23 mouse cellular contexts compared by ENCODE assay signal in genomic region chr11:113992894-113993293, GRCm38 (mm10).
A peak's percentile ranks its signal among the peaks of the same experiment; 100 is the strongest.
DNase-seq lines count a peak whose midpoint lies in the region; ATAC-seq lines count a peak whose summit lies in the region.
"Had no signal": no experiment of that assay in that cellular context is flagged by ENCODE, and none has a peak within 500 bp of the region (broad histone marks: within the 10 kb centered on the region; RNA-seq: fewer than 3 reads in every experiment).

No protein-coding gene starts in this region.

- H3K4me3 ChIP-seq in hindbrain, embryonic 10.5 days: no peak overlapping the region
- no peak overlapping the region for H3K4me3 ChIP-seq in hindbrain, embryonic 11.5 days (ENCODE audit: low read depth, low read length)
- H3K4me3 ChIP-seq in hindbrain, embryonic 14.5 days (replicated peaks; ENCODE audit: low read length): no peak overlapping the region
- no peak overlapping the region for H3K4me3 ChIP-seq in midbrain, embryonic 12.5 days
- H3K4me3 ChIP-seq in neural tube, embryonic 13.5 days: no peak overlapping the region
- H3K4me3 ChIP-seq: embryonic facial prominence, embryonic 10.5 days; heart, embryonic 10.5 days; liver, embryonic 15.5 days; lung, embryonic 15.5 days; myocyte had no signal

- no peak overlapping the region for H3K9ac ChIP-seq in hindbrain, embryonic 11.5 days (ENCODE audit: low read depth, low read length)
- H3K9ac ChIP-seq in hindbrain, embryonic 14.5 days: peak overlapping the region; percentile 42
- H3K9ac ChIP-seq in midbrain, embryonic 12.5 days (replicated peaks): no peak overlapping the region
- peak overlapping the region; percentile 34; the same call in 1 of the 2 replicates for H3K9ac ChIP-seq in neural tube, embryonic 13.5 days
- H3K9ac ChIP-seq: forebrain, postnatal 0 days; liver, embryonic 15.5 days; lung, embryonic 15.5 days had no signal

- no peak for DNase-seq in hindbrain, embryonic 10.5 days (ENCODE audit: low spot score)
- DNase-seq in hindbrain, embryonic 11.5 days (ENCODE audit: low spot score): no peak
- DNase-seq in hindbrain, embryonic 14.5 days (ENCODE audit: low spot score): no peak
- DNase-seq in heart, postnatal 4 days: no peak
- DNase-seq in heart, postnatal 14 days: no peak
- DNase-seq in right cerebral cortex, postnatal 14 days: no peak
- DNase-seq: adrenal gland, postnatal 10 days; cerebellum, postnatal 10 days; forebrain, postnatal 0 days; kidney, adult 11 months; left cerebral cortex, postnatal 4 days; liver; lung, postnatal 36 days; right cerebral cortex, postnatal 25 days; spleen, adult 18-20 months had no signal

- peaks cover 50% of the 10 kb centered on the region for H3K4me1 ChIP-seq in hindbrain, embryonic 10.5 days (replicated peaks)
- H3K4me1 ChIP-seq in hindbrain, embryonic 11.5 days (replicated peaks; ENCODE audit: control insufficient read depth, insufficient read depth, low read length): no peaks in the 10 kb centered on the region; the same call in 1 of the 2 replicates
- peaks cover 35% of the 10 kb centered on the region for H3K4me1 ChIP-seq in hindbrain, embryonic 14.5 days (replicated peaks; ENCODE audit: control insufficient read depth, insufficient read depth, low read length)
- peaks cover 32% of the 10 kb centered on the region for H3K4me1 ChIP-seq in midbrain, embryonic 12.5 days
- peaks cover 54% of the 10 kb centered on the region for H3K4me1 ChIP-seq in neural tube, embryonic 13.5 days (replicated peaks)
- H3K4me1 ChIP-seq: liver, embryonic 15.5 days had no signal

- H3K9me3 ChIP-seq in hindbrain, embryonic 10.5 days: no peaks in the 10 kb centered on the region
- H3K9me3 ChIP-seq in hindbrain, embryonic 11.5 days (ENCODE audit: control insufficient read depth, low read length): no peaks in the 10 kb centered on the region
- no peaks in the 10 kb centered on the region for H3K9me3 ChIP-seq in hindbrain, embryonic 14.5 days (ENCODE audit: control insufficient read depth, low read length)
- no peaks in the 10 kb centered on the region for H3K9me3 ChIP-seq in midbrain, embryonic 12.5 days
- H3K9me3 ChIP-seq in neural tube, embryonic 13.5 days: no peaks in the 10 kb centered on the region
- H3K9me3 ChIP-seq: embryonic facial prominence, embryonic 10.5 days; heart, embryonic 10.5 days; liver, embryonic 15.5 days; lung, embryonic 15.5 days had no signal

- no peak overlapping the region for H3K4me2 ChIP-seq in hindbrain, embryonic 11.5 days (replicated peaks; ENCODE audit: low read depth, low read length)
- H3K4me2 ChIP-seq in hindbrain, embryonic 14.5 days (replicated peaks): no peak overlapping the region
- no peak overlapping the region for H3K4me2 ChIP-seq in midbrain, embryonic 12.5 days (replicated peaks)
- H3K4me2 ChIP-seq in neural tube, embryonic 13.5 days: no peak overlapping the region
- H3K4me2 ChIP-seq: liver, embryonic 15.5 days; lung, embryonic 15.5 days had no signal

- H3K27me3 ChIP-seq in hindbrain, embryonic 10.5 days (ENCODE audit: insufficient read depth, poor library complexity, severe bottlenecking): no peaks in the 10 kb centered on the region; the same call in 1 of the 2 replicates
- H3K27me3 ChIP-seq in hindbrain, embryonic 11.5 days (ENCODE audit: control insufficient read depth, insufficient read depth, low read length): no peaks in the 10 kb centered on the region
- no peaks in the 10 kb centered on the region for H3K27me3 ChIP-seq in hindbrain, embryonic 14.5 days (ENCODE audit: control insufficient read depth, insufficient read depth, low read length)
- H3K27me3 ChIP-seq in midbrain, embryonic 12.5 days: peaks cover 14% of the 10 kb centered on the region
- H3K27me3 ChIP-seq in neural tube, embryonic 13.5 days: no peaks in the 10 kb centered on the region
- H3K27me3 ChIP-seq: liver, embryonic 15.5 days; lung, embryonic 15.5 days had no signal

- intact Hi-C loops in heart, postnatal 14 days (cut with DNase I): no loop called here

- WGBS in hindbrain, embryonic 10.5 days: 71% methylated on average over 10 of the region's 10 CpGs
- WGBS in hindbrain, embryonic 11.5 days: 70% methylated on average over 10 of the region's 10 CpGs
- 34% methylated on average over 10 of the region's 10 CpGs for WGBS in hindbrain, embryonic 14.5 days
- WGBS in midbrain, embryonic 12.5 days: 47% methylated on average over 10 of the region's 10 CpGs
- WGBS in neural tube, embryonic 13.5 days: 53% methylated on average over 10 of the region's 10 CpGs

- no peaks in the 10 kb centered on the region for H3K36me3 ChIP-seq in hindbrain, embryonic 10.5 days
- no peaks in the 10 kb centered on the region for H3K36me3 ChIP-seq in hindbrain, embryonic 11.5 days (ENCODE audit: control insufficient read depth, insufficient read depth, low read length)
- no peaks in the 10 kb centered on the region for H3K36me3 ChIP-seq in hindbrain, embryonic 14.5 days (replicated peaks; ENCODE audit: control insufficient read depth, insufficient read depth)
- no peaks in the 10 kb centered on the region for H3K36me3 ChIP-seq in midbrain, embryonic 12.5 days
- no peaks in the 10 kb centered on the region for H3K36me3 ChIP-seq in neural tube, embryonic 13.5 days
- H3K36me3 ChIP-seq: embryonic facial prominence, embryonic 10.5 days; heart, embryonic 10.5 days; liver, embryonic 15.5 days; lung, embryonic 15.5 days had no signal

- peak overlapping the region; percentile 72; the same call in 1 of the 2 replicates for H3K27ac ChIP-seq in hindbrain, embryonic 10.5 days
- H3K27ac ChIP-seq in hindbrain, embryonic 11.5 days (ENCODE audit: low read depth, low read length): no peak overlapping the region
- no peak overlapping the region for H3K27ac ChIP-seq in hindbrain, embryonic 14.5 days
- 0 out of 2 replicates have a peak overlapping the region, but pooled peaks have one; percentile 15 for H3K27ac ChIP-seq in midbrain, embryonic 12.5 days (replicated peaks)
- H3K27ac ChIP-seq in neural tube, embryonic 13.5 days (replicated peaks): peak overlapping the region; percentile 28; the same call in 1 of the 2 replicates
- H3K27ac ChIP-seq: embryonic facial prominence, embryonic 10.5 days; heart, embryonic 10.5 days; kidney, postnatal 0 days; liver, embryonic 15.5 days; lung, embryonic 15.5 days had no signal

- ATAC-seq in hindbrain, embryonic 11.5 days (ENCODE audit: low FRiP score): no peak
- ATAC-seq in hindbrain, embryonic 14.5 days (ENCODE audit: low FRiP score): no peak
- ATAC-seq in midbrain, embryonic 12.5 days (ENCODE audit: low FRiP score, low read depth): no peak
- no peak for ATAC-seq in neural tube, embryonic 13.5 days (ENCODE audit: low read depth)
- ATAC-seq: forebrain, postnatal 0 days had no signal

Comparison
In these comparisons a context has a peak if more than half of its experiments do, and no peak if none do; other contexts are left out.
1. H3K27ac ChIP-seq: peak in hindbrain, embryonic 10.5 days (single experiment), midbrain, embryonic 12.5 days (single experiment) and neural tube, embryonic 13.5 days (single experiment); none in hindbrain, embryonic 11.5 days (single experiment) and hindbrain, embryonic 14.5 days (single experiment).
2. H3K9ac ChIP-seq: peak in hindbrain, embryonic 14.5 days (single experiment) and neural tube, embryonic 13.5 days (single experiment); none in hindbrain, embryonic 11.5 days (single experiment) and midbrain, embryonic 12.5 days (single experiment).